Mouse (Mus musculus) E14TG2a.4 (cell line): ENCODE results near the gene Iqcc.
A peak's percentile ranks its signal among the peaks of the same experiment; 100 is the strongest.

ENCODE experiments used
- H3K27me3 ChIP-seq: 2 replicates; pipeline ENCODE4 v1.6.1; 2014; ENCODE audit warnings: low read length, control low read depth; ENCODE audit not compliant: insufficient read depth
- H3K36me3 ChIP-seq: 2 replicates; pipeline ENCODE4 v1.6.1; 2014; ENCODE audit warnings: low read length, control low read depth; ENCODE audit not compliant: insufficient read depth
- H3K4me1 ChIP-seq: replicated peaks from 2 replicates; pipeline ENCODE4 v1.6.1; 2014; ENCODE audit warnings: low read depth, low read length, control low read depth
- H3K4me3 ChIP-seq: replicated peaks from 2 replicates; pipeline ENCODE4 v1.5.1; 2014; ENCODE audit warnings: mild to moderate bottlenecking, low read length
- H3K9me3 ChIP-seq: 2 replicates; pipeline ENCODE4 v1.6.1; 2014; ENCODE audit warnings: low read length, control low read depth
- CTCF ChIP-seq: conservative IDR thresholded peaks from 2 replicates; pipeline ENCODE4 v1.5.1; 2014; ENCODE audit warnings: low read length
- NANOG ChIP-seq: IDR thresholded peaks from 2 replicates; pipeline ENCODE4 v1.6.1; 2014; ENCODE audit warnings: borderline replicate concordance, low read length, mixed read lengths
- POU5F1 ChIP-seq: IDR thresholded peaks from 2 replicates; pipeline ENCODE4 v1.6.1; 2014; ENCODE audit warnings: low read length, borderline replicate concordance

Gene Iqcc

GRCm38 (mm10) chr4:129600233-129601158, 18.4 kb downstream of the Iqcc start, which contains the start of the genes Eif3i and Tmem234:
TSS of gene Eif3i (minus strand) at chr4:129600648.
TSS of gene Tmem234 (plus strand) at chr4:129600668.
- H3K4me3 ChIP-seq, result peak within 1 kb of the TSS; percentile 100
- no peak for TF ChIP-seq NANOG
- TF ChIP-seq POU5F1, result no peak
- no peak for TF ChIP-seq CTCF
- no peaks in the 10 kb centered on the region for H3K27me3 ChIP-seq
- H3K4me1 ChIP-seq, result peaks cover 68% of the 10 kb centered on the region
- peaks cover 76% of the 10 kb centered on the region for H3K36me3 ChIP-seq
- H3K9me3 ChIP-seq, result no peaks in the 10 kb centered on the region

GRCm38 (mm10) chr4:129588865-129589264, 30.0 kb downstream of the Iqcc start:
- Histone ChIP-seq H3K9me3 (no peaks in the 10 kb centered on the region), H3K4me3 (no peak overlapping the region), H3K4me1 (peaks cover 20% of the 10 kb centered on the region), H3K36me3 (peaks cover 40% of the 10 kb centered on the region), H3K27me3 (no peaks in the 10 kb centered on the region)
- no peak for TF ChIP-seq CTCF
- TF ChIP-seq POU5F1, result no peak
- TF ChIP-seq NANOG, result no peak

GRCm38 (mm10) chr4:129586943-129587342, 32.0 kb downstream of the Iqcc start:
- H3K27me3 ChIP-seq, result no peaks in the 10 kb centered on the region
- no peak overlapping the region for H3K4me3 ChIP-seq
- TF ChIP-seq CTCF, result no peak
- no peak for TF ChIP-seq POU5F1
- TF ChIP-seq NANOG, result no peak
- peaks cover 20% of the 10 kb centered on the region for H3K36me3 ChIP-seq
- peaks cover 20% of the 10 kb centered on the region for H3K4me1 ChIP-seq
- no peaks in the 10 kb centered on the region for H3K9me3 ChIP-seq

- H3K9me3 ChIP-seq, result no peaks in the 10 kb centered on the region
- H3K4me3 ChIP-seq, result no peak overlapping the region
- TF ChIP-seq NANOG, result no peak
- no peak for TF ChIP-seq POU5F1
- no peak for TF ChIP-seq CTCF
- H3K27me3 ChIP-seq, result no peaks in the 10 kb centered on the region
- H3K36me3 ChIP-seq, result peaks cover 9% of the 10 kb centered on the region
- H3K4me1 ChIP-seq, result peaks cover 22% of the 10 kb centered on the region
Observed at GRCm38 (mm10) chr4:129585773-129586172, 33.1 kb downstream of the Iqcc start.

GRCm38 (mm10) chr4:129584884-129585608, 33.9 kb downstream of the Iqcc start:
- TF ChIP-seq POU5F1 (no peak), NANOG (no peak), CTCF (peak; percentile 44)
- Histone ChIP-seq H3K9me3 (no peaks in the 10 kb centered on the region), H3K36me3 (peaks cover 1% of the 10 kb centered on the region; the same call in 1 of the 2 replicates), H3K4me3 (peak overlapping the region; percentile 62), H3K4me1 (peaks cover 26% of the 10 kb centered on the region), H3K27me3 (no peaks in the 10 kb centered on the region)

- no peaks in the 10 kb centered on the region for H3K27me3 ChIP-seq
- no peaks in the 10 kb centered on the region for H3K36me3 ChIP-seq
- H3K4me1 ChIP-seq, result peaks cover 30% of the 10 kb centered on the region
- no peak for TF ChIP-seq NANOG
- TF ChIP-seq CTCF, result no peak
- no peak for TF ChIP-seq POU5F1
- peak overlapping the region; percentile 62 for H3K4me3 ChIP-seq
- no peaks in the 10 kb centered on the region for H3K9me3 ChIP-seq
Observed at GRCm38 (mm10) chr4:129584370-129584769, 34.5 kb downstream of the Iqcc start.

GRCm38 (mm10) chr4:129582251-129582650, 36.6 kb downstream of the Iqcc start:
- no peak for TF ChIP-seq NANOG
- peak; percentile 33 for TF ChIP-seq CTCF
- no peak for TF ChIP-seq POU5F1
- Histone ChIP-seq H3K4me3 (no peak overlapping the region), H3K36me3 (no peaks in the 10 kb centered on the region), H3K9me3 (no peaks in the 10 kb centered on the region), H3K27me3 (no peaks in the 10 kb centered on the region), H3K4me1 (peaks cover 38% of the 10 kb centered on the region)

- 0 out of 2 replicates have a peak, but pooled peaks cover 2% of the 10 kb centered on the region for H3K27me3 ChIP-seq
- TF ChIP-seq POU5F1, result no peak
- H3K4me1 ChIP-seq, result peaks cover 49% of the 10 kb centered on the region
- no peak overlapping the region for H3K4me3 ChIP-seq
- H3K36me3 ChIP-seq, result no peaks in the 10 kb centered on the region
- H3K9me3 ChIP-seq, result no peaks in the 10 kb centered on the region
Observed at GRCm38 (mm10) chr4:129580347-129580746, 38.6 kb downstream of the Iqcc start.
